Mouse (Mus musculus): ENCODE measurements around the gene Tm4sf19. TPM values are rescaled to one million over a fixed set of nuclear protein-coding genes. Genes with fewer than 3 reads are reported as not detected.
A peak's percentile ranks its signal among the peaks of the same experiment; 100 is the strongest.

The Tm4sf19 gene
- polyA plus RNA-seq, 1 experiment from 2014 or later: not detected

DNA sequence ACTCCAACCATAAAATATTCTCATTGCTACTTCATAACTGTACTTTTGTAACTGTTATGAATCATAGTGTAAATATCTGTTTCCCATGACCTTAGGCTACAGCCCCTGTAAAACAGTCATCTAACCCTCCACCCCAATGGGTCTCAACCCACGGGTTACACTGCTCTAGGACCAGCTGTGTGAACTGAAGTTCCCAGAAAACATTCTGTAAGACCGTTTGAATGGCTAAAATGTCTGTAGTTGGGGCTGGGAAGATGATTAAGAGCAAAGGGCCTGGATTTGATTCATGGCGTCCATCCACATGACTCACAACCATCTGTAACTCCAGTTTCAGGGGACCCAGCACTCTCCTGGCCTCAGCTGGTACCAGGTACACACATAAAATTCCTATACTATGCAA lies 2.1 kb upstream of the Tm4sf19 start:
- Histone ChIP-seq H3K27ac (replicated peaks) (no peak overlapping the region), H3K4me3 (no peak overlapping the region), H3K27me3 (ENCODE audit: low read depth, poor library complexity, severe bottlenecking) (no peaks in the 10 kb centered on the region), H3K36me3 (peaks cover 8% of the 10 kb centered on the region), H3K4me1 (0 out of 2 replicates have a peak, but pooled peaks cover 9% of the 10 kb centered on the region), H3K9me3 (replicated peaks) (no peaks in the 10 kb centered on the region)
- no peak for DNase-seq (ENCODE audit: low spot score)
- 79% methylated on average over 3 of the region's 3 CpGs for WGBS

DNA sequence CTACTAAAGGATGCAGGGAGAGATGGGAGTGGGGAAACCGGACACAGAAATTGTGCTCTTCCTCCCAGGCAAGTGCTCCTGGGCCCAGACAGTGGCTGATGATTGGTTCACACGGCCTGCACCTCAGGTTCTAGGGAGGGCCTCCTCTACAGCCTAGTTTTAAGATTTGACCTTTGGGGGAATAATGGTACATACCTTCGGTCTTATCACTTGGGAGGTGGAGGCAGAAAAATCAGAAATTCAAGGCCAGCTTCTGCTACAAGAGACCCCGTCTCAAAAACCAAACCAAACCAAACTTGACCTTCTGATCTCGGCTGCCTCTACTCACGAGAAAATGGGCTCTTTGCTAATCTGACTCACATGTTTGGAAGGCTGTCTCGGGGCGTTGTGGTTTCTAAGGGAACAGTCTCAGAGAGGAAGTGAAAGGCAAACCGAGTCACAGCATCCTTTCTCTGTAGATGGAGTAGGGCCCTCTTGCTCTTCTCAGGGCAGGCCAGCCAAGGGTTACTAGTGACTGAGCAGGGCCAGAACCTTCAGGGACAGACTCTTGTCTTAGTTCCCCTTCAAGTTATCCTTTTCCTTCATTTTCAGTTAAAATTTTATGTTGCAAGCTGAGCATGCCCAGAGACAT lies 1.1 kb downstream of the Tm4sf19 start:
- H3K27ac ChIP-seq (replicated peaks): no peak overlapping the region
- DNase-seq (ENCODE audit: low spot score): no peak
- no peaks in the 10 kb centered on the region for H3K4me1 ChIP-seq
- no peaks in the 10 kb centered on the region for H3K9me3 ChIP-seq (replicated peaks)
- no peak overlapping the region for H3K4me3 ChIP-seq
- no peaks in the 10 kb centered on the region for H3K27me3 ChIP-seq (ENCODE audit: low read depth, poor library complexity, severe bottlenecking)
- 82% methylated on average over 9 of the region's 9 CpGs for WGBS
- H3K36me3 ChIP-seq: no peaks in the 10 kb centered on the region

DNA sequence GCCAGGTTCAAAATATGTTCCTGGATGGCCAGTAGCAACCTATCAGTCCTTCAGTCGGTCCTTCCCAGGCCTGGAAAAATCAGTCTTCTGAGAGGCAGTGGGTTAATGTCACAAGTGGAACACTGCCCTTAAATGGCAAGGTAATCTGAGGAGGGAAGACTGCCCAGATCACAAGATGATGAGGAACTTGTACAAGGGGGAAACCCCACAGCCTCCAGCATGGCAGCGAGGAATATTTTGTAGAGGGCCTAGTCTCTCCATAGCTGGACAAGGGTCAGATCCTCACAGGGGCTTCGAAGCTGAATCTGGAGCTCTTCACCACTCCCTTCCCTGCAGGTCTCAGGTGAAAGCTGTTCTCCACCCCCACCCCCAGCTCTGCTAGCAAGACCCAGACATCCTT lies 2.5 kb downstream of the Tm4sf19 start:
- Histone ChIP-seq H3K4me1 (no peaks in the 10 kb centered on the region), H3K27me3 (ENCODE audit: low read depth, poor library complexity, severe bottlenecking) (no peaks in the 10 kb centered on the region), H3K36me3 (no peaks in the 10 kb centered on the region), H3K27ac (replicated peaks) (no peak overlapping the region), H3K4me3 (no peak overlapping the region), H3K9me3 (replicated peaks) (no peaks in the 10 kb centered on the region)
- WGBS: 94% methylated on average over 3 of the region's 3 CpGs
- DNase-seq (ENCODE audit: low spot score): no peak

DNA sequence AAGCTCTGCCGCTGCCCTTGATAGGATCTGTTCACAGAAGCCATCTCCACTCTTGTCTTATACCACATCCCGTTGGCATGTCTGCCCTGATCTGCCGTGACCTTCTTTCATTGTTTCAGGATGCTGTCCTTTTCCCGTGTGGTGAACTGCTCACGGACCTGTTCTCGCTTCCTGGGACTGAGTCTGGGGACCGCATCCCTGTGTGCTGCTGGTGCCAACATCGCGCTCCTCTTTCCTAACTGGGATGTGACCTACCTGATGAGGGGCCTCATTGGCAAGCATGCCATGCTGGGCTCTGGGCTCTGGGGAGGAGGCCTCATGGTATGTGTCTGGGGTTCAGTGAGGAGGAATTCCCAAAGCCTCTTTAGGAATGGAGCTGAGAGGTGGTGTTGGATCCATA lies 5.4 kb downstream of the Tm4sf19 start:
- Histone ChIP-seq H3K4me3 (no peak overlapping the region), H3K27me3 (ENCODE audit: low read depth, poor library complexity, severe bottlenecking) (no peaks in the 10 kb centered on the region)
- 92% methylated on average over 9 of the region's 9 CpGs for WGBS

DNA sequence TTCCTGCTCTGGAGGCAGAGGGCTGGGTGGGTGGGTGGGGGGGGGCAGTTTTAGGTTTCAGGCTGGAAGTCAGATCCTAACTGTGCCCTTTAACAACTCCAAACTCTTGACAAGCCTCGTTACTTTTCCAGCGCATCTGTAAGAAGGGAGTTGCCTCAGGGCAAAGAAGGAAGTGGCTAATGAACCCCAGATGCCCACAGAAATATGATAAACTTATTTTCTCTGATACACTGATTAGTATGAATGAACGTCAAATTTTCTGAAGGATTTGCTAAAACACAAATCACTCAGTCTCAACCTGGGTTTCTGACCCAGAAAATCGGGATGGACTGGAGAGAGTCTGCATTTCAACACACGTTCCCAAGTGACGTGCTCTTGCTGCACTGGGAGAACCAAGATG lies 6.4 kb downstream of the Tm4sf19 start:
- Histone ChIP-seq H3K27ac (replicated peaks) (no peak overlapping the region), H3K36me3 (no peaks in the 10 kb centered on the region), H3K4me3 (no peak overlapping the region), H3K27me3 (ENCODE audit: low read depth, poor library complexity, severe bottlenecking) (no peaks in the 10 kb centered on the region), H3K4me1 (no peaks in the 10 kb centered on the region), H3K9me3 (replicated peaks) (no peaks in the 10 kb centered on the region)
- DNase-seq (ENCODE audit: low spot score): no peak
- 84% methylated on average over 6 of the region's 6 CpGs for WGBS

More for the DNA sequence above, 5.4 kb downstream of the Tm4sf19 start:
- H3K27ac ChIP-seq (replicated peaks): no peak overlapping the region
- H3K9me3 ChIP-seq (replicated peaks): no peaks in the 10 kb centered on the region
- DNase-seq (ENCODE audit: low spot score): no peak
- H3K36me3 ChIP-seq: no peaks in the 10 kb centered on the region
- no peaks in the 10 kb centered on the region for H3K4me1 ChIP-seq

DNA sequence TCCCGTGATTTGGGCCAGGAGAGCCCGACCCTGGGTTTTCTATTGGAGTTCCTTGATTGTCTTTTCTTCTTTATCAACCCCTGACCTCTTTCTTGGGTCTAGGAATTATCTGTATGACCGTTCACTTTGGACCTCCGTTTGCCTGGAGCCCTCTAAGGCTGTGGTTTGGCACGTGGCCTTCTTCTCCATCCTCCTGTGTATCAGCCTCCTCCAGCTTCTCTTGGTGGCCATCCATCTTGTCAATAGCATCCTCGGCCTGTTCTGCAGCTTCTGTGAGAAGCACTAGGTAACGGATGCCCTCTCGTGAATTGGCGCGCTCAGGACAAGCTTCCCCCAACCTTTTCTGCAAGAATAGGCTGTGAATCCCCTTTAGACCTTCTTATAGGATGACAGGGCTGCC lies 7.4 kb downstream of the Tm4sf19 start:
- Histone ChIP-seq H3K27me3 (ENCODE audit: low read depth, poor library complexity, severe bottlenecking) (no peaks in the 10 kb centered on the region), H3K9me3 (replicated peaks) (no peaks in the 10 kb centered on the region), H3K4me1 (no peaks in the 10 kb centered on the region), H3K36me3 (no peaks in the 10 kb centered on the region), H3K27ac (replicated peaks) (no peak overlapping the region), H3K4me3 (no peak overlapping the region)
- DNase-seq (ENCODE audit: low spot score): no peak
- WGBS: 86% methylated on average over 10 of the region's 10 CpGs

DNA sequence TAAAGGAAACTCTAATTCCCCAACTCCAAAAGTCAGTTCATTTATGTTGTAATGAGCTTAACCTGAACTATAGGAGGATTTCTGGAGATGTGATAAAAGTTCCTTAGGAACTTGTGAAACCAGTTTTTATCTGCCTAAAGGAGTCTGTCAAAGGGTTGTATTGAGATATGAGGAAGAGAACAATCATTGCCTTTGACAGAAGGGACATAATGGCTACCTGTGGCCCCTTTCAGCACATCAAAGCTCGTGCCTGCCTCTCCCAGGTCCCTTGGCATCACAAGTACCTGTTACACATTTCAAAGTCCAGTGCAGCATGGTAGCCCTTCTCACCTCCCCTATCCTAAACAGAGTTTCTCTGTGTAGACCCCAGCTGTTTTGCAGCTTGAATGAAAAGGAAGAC lies 17.2 kb downstream of the Tm4sf19 start:
- 54% methylated on average over 1 of the region's 1 CpGs for WGBS
- no peak for DNase-seq (ENCODE audit: low spot score)
- H3K27me3 ChIP-seq (ENCODE audit: low read depth, poor library complexity, severe bottlenecking): no peaks in the 10 kb centered on the region
- H3K4me3 ChIP-seq: no peak overlapping the region
- no peaks in the 10 kb centered on the region for H3K9me3 ChIP-seq (replicated peaks)
- no peaks in the 10 kb centered on the region for H3K36me3 ChIP-seq
- peaks cover 16% of the 10 kb centered on the region for H3K4me1 ChIP-seq
- H3K27ac ChIP-seq (replicated peaks): no peak overlapping the region

DNA sequence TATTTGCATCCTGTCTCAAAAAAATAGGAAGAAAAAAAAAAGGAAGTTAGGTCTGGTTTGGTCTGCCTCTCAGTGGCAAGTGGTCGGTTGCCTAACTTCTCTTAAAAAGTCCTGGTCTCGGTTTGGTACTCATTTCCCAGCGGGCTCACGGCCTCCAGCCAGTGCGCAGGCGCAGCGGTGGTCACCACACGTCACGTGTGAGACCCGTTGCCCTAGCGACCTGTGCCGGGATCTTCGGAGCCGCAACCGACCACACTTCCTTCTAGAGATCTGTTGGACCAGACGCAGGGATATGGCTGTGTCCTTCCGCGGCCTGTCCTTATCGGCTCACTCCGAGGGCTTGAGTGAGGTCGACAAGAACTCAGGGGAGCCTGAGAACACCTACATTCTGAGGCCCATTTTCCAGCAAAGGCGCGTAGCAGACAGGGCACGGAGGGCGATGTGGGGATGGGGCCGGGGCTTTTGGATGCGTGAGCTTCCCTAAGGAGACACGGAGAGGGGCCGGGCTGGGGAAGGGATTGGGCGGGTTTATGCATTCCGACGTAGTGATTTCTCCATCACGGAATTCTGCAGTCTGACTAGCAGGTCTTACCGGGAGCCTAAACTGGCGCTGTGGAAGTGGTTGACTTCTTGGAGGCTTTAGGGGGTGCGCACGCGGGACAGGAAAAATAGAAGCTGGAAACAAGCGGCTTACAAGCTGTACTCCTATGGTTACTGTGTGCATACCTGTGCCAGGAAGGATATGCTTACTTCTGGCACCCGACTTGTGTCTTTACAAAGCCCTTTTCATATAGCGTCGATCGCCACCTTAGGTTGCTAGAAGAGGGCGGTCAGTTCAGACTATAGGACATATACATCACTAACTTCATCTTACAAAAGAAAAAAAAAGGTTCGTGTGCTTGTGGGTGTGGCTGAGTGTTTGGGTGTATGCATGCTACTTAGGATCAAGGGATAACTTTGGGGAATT lies 19.5 kb downstream of the Tm4sf19 start, which contains the start of gene Tctex1d2:
Tctex1d2 (plus strand) TSS at position 186 of the 967 bp plus-strand sequence.
- 1% methylated on average over 45 of the region's 45 CpGs for WGBS
- peak; percentile 96 for DNase-seq (ENCODE audit: low spot score)
- H3K9me3 ChIP-seq (replicated peaks): no peaks in the 10 kb centered on the region
- H3K27me3 ChIP-seq (ENCODE audit: low read depth, poor library complexity, severe bottlenecking): no peaks in the 10 kb centered on the region
- peaks cover 16% of the 10 kb centered on the region for H3K4me1 ChIP-seq
- H3K36me3 ChIP-seq: no peaks in the 10 kb centered on the region
- peak within 1 kb of the TSS; percentile 81 for H3K4me3 ChIP-seq
- H3K27ac ChIP-seq (replicated peaks): peak within 1 kb of the TSS; percentile 95

DNA sequence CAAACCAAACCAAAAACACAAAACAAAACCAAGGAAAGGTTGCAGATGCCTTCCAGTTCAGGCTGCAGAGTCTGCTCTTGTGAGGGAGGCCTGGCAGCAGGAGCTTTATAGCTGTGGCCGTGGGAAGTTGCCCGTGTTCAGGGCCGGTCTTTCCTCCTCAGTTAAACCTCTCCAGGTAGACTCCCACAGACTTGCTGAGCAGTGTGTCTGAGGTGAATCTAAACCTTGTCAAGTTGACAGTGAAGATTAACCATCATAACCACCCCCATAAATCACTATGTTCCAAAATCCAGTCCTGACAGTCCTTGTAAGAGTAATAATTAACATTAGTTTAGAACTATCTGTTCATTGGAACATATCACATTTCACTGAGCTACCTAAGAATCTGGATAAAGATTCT lies 27.2 kb downstream of the Tm4sf19 start:
- Histone ChIP-seq H3K27ac (replicated peaks) (no peak overlapping the region), H3K36me3 (no peaks in the 10 kb centered on the region), H3K4me1 (peaks cover 22% of the 10 kb centered on the region), H3K27me3 (ENCODE audit: low read depth, poor library complexity, severe bottlenecking) (no peaks in the 10 kb centered on the region; the same call in 1 of the 2 replicates), H3K4me3 (no peak overlapping the region), H3K9me3 (replicated peaks) (no peaks in the 10 kb centered on the region)
- WGBS: 93% methylated on average over 3 of the region's 3 CpGs
- DNase-seq (ENCODE audit: low spot score): no peak

DNA sequence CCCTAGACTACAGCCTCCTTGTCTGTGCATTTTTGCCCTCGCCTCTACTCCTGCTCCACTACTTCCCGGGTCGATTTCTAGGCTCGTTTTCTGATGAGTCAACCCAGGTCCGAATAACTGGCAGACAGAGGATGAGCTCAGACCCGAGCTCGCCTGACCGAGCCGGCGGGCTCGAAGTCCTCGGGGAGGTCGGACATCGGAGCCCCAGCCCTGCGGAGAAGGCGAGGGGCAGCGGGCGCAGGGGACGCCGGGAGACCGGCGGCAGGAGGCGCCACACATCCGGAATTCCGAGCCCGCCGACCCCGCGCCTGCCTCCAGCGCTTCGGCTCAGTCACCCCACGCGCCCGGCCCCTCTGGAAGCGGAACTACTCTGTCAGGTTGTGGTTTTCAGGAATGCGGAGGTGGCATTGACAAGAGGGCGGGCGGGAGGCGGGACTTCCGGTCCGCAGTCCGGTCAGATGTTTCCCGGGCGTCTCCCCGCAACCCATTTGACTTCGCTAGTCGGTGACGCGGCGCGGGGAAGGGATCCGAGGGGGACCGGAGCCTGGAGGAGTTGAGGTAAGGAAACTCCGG lies 30.3 kb downstream of the Tm4sf19 start, which contains the start of gene Pcyt1a:
Pcyt1a (plus strand) TSS at position 448 of the 573 bp plus-strand sequence.
- no peaks in the 10 kb centered on the region; the same call in 1 of the 2 replicates for H3K27me3 ChIP-seq (ENCODE audit: low read depth, poor library complexity, severe bottlenecking)
- peak within 1 kb of the TSS; percentile 87 for H3K27ac ChIP-seq (replicated peaks)
- no peaks in the 10 kb centered on the region for H3K9me3 ChIP-seq (replicated peaks)
- no peaks in the 10 kb centered on the region for H3K36me3 ChIP-seq
- DNase-seq (ENCODE audit: low spot score): peak; percentile 95
- peak within 1 kb of the TSS; percentile 88 for H3K4me3 ChIP-seq
- H3K4me1 ChIP-seq: peaks cover 22% of the 10 kb centered on the region
- WGBS: under 1% methylated on average over 54 of the region's 54 CpGs

DNA sequence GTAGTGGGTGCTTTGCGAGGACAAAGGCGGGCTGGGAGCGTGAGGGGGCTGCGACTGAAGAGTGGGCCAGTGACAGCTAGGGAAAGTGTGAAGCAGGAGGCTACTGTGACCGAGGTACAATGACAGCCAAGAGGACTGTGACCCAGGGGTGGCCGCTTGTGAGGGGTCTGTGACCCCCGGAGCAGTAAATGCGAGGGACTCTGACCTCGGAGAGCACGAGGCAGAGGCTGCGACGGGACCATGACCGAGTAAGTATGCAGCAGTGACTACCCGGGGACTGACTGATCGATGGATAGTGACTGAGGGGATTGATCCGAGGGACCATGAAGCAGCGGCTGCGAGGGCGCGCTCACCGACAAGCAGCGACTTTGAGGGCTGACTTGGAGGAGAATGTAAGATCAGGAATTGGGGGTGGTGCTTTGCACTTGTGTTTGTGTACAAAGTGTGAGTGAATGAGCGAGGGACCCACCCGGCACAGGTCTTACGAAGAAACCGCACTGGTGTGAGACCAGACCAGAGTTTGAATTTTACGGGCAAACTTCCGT lies 30.8 kb downstream of the Tm4sf19 start:
- 3% methylated on average over 28 of the region's 28 CpGs for WGBS
- no peaks in the 10 kb centered on the region for H3K36me3 ChIP-seq
- H3K4me1 ChIP-seq: peaks cover 22% of the 10 kb centered on the region
- H3K27me3 ChIP-seq (ENCODE audit: low read depth, poor library complexity, severe bottlenecking): no peaks in the 10 kb centered on the region; the same call in 1 of the 2 replicates
- peak overlapping the region; percentile 87 for H3K27ac ChIP-seq (replicated peaks)
- peak overlapping the region; percentile 88 for H3K4me3 ChIP-seq
- H3K9me3 ChIP-seq (replicated peaks): no peaks in the 10 kb centered on the region
- no peak for DNase-seq (ENCODE audit: low spot score)

DNA sequence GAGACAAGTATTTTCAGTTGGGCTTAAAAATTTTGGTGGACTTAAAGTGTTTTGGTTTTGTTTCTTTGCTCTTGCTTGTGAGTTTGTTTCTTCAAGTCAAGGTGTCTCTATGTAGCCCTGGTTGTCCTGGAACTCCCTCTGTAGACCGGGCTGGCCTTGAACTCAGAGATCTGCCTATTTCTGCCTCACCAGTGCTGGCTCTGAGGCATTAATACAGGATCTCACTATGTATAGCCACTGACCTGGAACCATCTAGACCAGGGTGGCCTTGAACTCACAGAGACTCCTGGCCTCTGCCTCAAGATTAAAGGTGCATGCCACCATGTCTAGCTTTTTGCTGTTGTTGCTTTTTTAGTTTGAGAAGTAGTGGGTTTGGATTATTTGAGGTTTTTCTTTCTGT lies 31.6 kb downstream of the Tm4sf19 start:
- DNase-seq (ENCODE audit: low spot score): no peak
- Histone ChIP-seq H3K27me3 (ENCODE audit: low read depth, poor library complexity, severe bottlenecking) (no peaks in the 10 kb centered on the region; the same call in 1 of the 2 replicates), H3K4me3 (peak overlapping the region; percentile 88), H3K36me3 (no peaks in the 10 kb centered on the region), H3K4me1 (peaks cover 22% of the 10 kb centered on the region), H3K27ac (replicated peaks) (no peak overlapping the region), H3K9me3 (replicated peaks) (no peaks in the 10 kb centered on the region)
- 93% methylated on average over 1 of the region's 1 CpGs for WGBS

All from midbrain, embryonic 10.5 days (tissue).